Mouse (Mus musculus) heart, embryonic 14.5 days (tissue): ENCODE results near the gene Crocc. TPM values are rescaled to one million over a fixed set of nuclear protein-coding genes. Genes with fewer than 3 reads are reported as not detected.

Source experiments
- ATAC-seq: fragments of 200-750 bp; cut with Nextera tagmentation; 2 replicates; pipeline ENCODE4 v1.8.0; 2017; ENCODE audit warnings: low read depth, moderate TSS enrichment; ENCODE audit not compliant: insufficient number of reproducible peaks, insufficient read depth, low FRiP score
- H3K27ac ChIP-seq, 2 experiments: fragments of 200-500 bp in 1 of 2; fragments of 300-500 bp in 1 of 2; sonication (generic) in 1 of 2; replicated peaks in 1 of 2; 2 replicates each; pipeline ENCODE4 v1.5.1; 2012 to 2014; ENCODE audit warnings: low read depth in 2 of 2, low read length in 2 of 2, control low read depth in 1 of 2, mild to moderate bottlenecking in 1 of 2, mixed read lengths in 1 of 2; ENCODE audit not compliant: control insufficient read depth in 1 of 2, insufficient read depth in 1 of 2
- H3K27me3 ChIP-seq: fragments of 300-500 bp; sonication (generic); 2 replicates; pipeline ENCODE4 v1.6.1; 2014; ENCODE audit warnings: mild to moderate bottlenecking, low read length, control low read depth; ENCODE audit not compliant: control insufficient read depth, insufficient read depth
- H3K36me3 ChIP-seq: fragments of 300-500 bp; sonication (generic); 2 replicates; pipeline ENCODE4 v1.6.1; 2014; ENCODE audit warnings: mild to moderate bottlenecking, control low read depth, low read length, mixed read lengths; ENCODE audit not compliant: control insufficient read depth, insufficient read depth
- H3K4me1 ChIP-seq, 2 experiments: fragments of 200-500 bp in 1 of 2; fragments of 300-500 bp in 1 of 2; sonication (generic) in 1 of 2; 2 replicates each; pipeline ENCODE4 v1.6.1; 2012 to 2014; ENCODE audit warnings: low read length in 2 of 2, control low read depth in 1 of 2, mixed read lengths in 1 of 2; ENCODE audit not compliant: control insufficient read depth in 2 of 2, insufficient read depth in 2 of 2
- H3K4me2 ChIP-seq: fragments of 300-500 bp; sonication (generic); 2 replicates; pipeline ENCODE4 v1.6.1; 2014; ENCODE audit warnings: mild to moderate bottlenecking, low read length
- H3K4me3 ChIP-seq, 2 experiments: fragments of 200-500 bp in 1 of 2; fragments of 300-500 bp in 1 of 2; sonication (generic) in 1 of 2; 2 replicates each; pipeline ENCODE4 v1.5.1; 2012 to 2014; ENCODE audit warnings: low read length in 2 of 2, mild to moderate bottlenecking in 2 of 2, control low read depth in 1 of 2, low read depth in 1 of 2, moderate library complexity in 1 of 2; ENCODE audit not compliant: control insufficient read depth in 1 of 2, insufficient read depth in 1 of 2
- H3K9ac ChIP-seq: fragments of 300-500 bp; sonication (generic); 2 replicates; pipeline ENCODE4 v1.6.1; 2014; ENCODE audit warnings: mild to moderate bottlenecking, low read length
- H3K9me3 ChIP-seq: fragments of 300-500 bp; sonication (generic); 2 replicates; pipeline ENCODE4 v1.6.1; 2016; ENCODE audit warnings: low read length, control low read depth; ENCODE audit not compliant: control insufficient read depth
- WGBS: fragments of 180-500 bp; shearing (Covaris S2); extraction: QIAGEN DNeasy Blood & Tissue Kit; methylation state at CpG from one replicate; pipeline ENCODE4 v1.1.7; 2014; 5-methylcytosine and 5-hydroxymethylcytosine counted together
- polyA plus RNA-seq: library from polyadenylated mRNA; unstranded; fragments of >200 nt; fragmentation: Nextera tagmentation; extraction: Ambion mirVana; gene quantifications from 2 replicates; pipeline ENCODE4 v1.2.1, GENCODE M21; 2014

The Crocc gene
- polyA plus RNA-seq, 1 experiment from 2014 or later = 4.4 TPM

GRCm38 (mm10) chr4:141096710-141097109, 36.4 kb upstream of the Crocc start:
- H3K4me1 ChIP-seq = no peaks in the 10 kb centered on the region
- no peaks in the 10 kb centered on the region for H3K36me3 ChIP-seq
- H3K27me3 ChIP-seq = no peaks in the 10 kb centered on the region
- H3K4me2 ChIP-seq = no peak overlapping the region
- H3K27ac ChIP-seq = no peak overlapping the region
- H3K9me3 ChIP-seq = no peaks in the 10 kb centered on the region
- no peak overlapping the region for H3K9ac ChIP-seq
- ATAC-seq = no peak
- WGBS = 24% methylated on average over 9 of the region's 9 CpGs
- H3K4me3 ChIP-seq = no peak overlapping the region

- ATAC-seq = no peak
- H3K9me3 ChIP-seq = no peaks in the 10 kb centered on the region
- H3K4me3 ChIP-seq = no peak overlapping the region
- H3K27ac ChIP-seq = no peak overlapping the region
- H3K9ac ChIP-seq = no peak overlapping the region
- H3K27me3 ChIP-seq = no peaks in the 10 kb centered on the region
- H3K4me2 ChIP-seq = no peak overlapping the region
- 79% methylated on average over 10 of the region's 10 CpGs for WGBS
- no peaks in the 10 kb centered on the region for H3K36me3 ChIP-seq
- no peaks in the 10 kb centered on the region for H3K4me1 ChIP-seq
These were observed 34.7 kb upstream of the Crocc start for GRCm38 (mm10) chr4:141095016-141095415.

GRCm38 (mm10) chr4:141088714-141089113, 28.4 kb upstream of the Crocc start:
- Histone ChIP-seq H3K27ac (no peak overlapping the region), H3K9me3 (no peaks in the 10 kb centered on the region), H3K9ac (no peak overlapping the region), H3K4me1 (no peaks in the 10 kb centered on the region), H3K36me3 (no peaks in the 10 kb centered on the region), H3K4me3 (no peak overlapping the region), H3K27me3 (no peaks in the 10 kb centered on the region), H3K4me2 (no peak overlapping the region)
- 72% methylated on average over 9 of the region's 9 CpGs for WGBS
- no peak for ATAC-seq

- Histone ChIP-seq H3K9ac (no peak within 1 kb of the TSS), H3K36me3 (no peaks in the 10 kb centered on the region), H3K27ac (no peak within 1 kb of the TSS), H3K4me3 (no peak within 1 kb of the TSS), H3K27me3 (no peaks in the 10 kb centered on the region), H3K9me3 (no peaks in the 10 kb centered on the region), H3K4me2 (no peak within 1 kb of the TSS), H3K4me1 (no peaks in the 10 kb centered on the region)
- 82% methylated on average over 6 of the region's 6 CpGs for WGBS
- ATAC-seq = no peak
These were observed 27.7 kb upstream of the Crocc start, which contains the start of gene Spata21 for GRCm38 (mm10) chr4:141088033-141088432. Gene Spata21 (plus strand): TSS chr4:141088333.

- H3K27ac ChIP-seq = no peak overlapping the region
- no peaks in the 10 kb centered on the region for H3K9me3 ChIP-seq
- WGBS = 44% methylated on average over 10 of the region's 10 CpGs
- H3K4me1 ChIP-seq = no peaks in the 10 kb centered on the region
- ATAC-seq = peak; percentile 18; the same call in 1 of the 2 replicates
- no peak overlapping the region for H3K4me2 ChIP-seq
- H3K36me3 ChIP-seq = no peaks in the 10 kb centered on the region
- H3K9ac ChIP-seq = no peak overlapping the region
- no peak overlapping the region for H3K4me3 ChIP-seq
- H3K27me3 ChIP-seq = no peaks in the 10 kb centered on the region
These were observed 26.5 kb upstream of the Crocc start for GRCm38 (mm10) chr4:141086862-141087261.

- peaks cover 11% of the 10 kb centered on the region; the same call in 1 of the 2 replicates for H3K36me3 ChIP-seq
- no peak overlapping the region for H3K4me2 ChIP-seq
- 69% methylated on average over 18 of the region's 18 CpGs for WGBS
- peaks cover 12 to 27% of the 10 kb centered on the region in 2 experiments for H3K4me1 ChIP-seq
- no peaks in the 10 kb centered on the region for H3K27me3 ChIP-seq
- H3K9me3 ChIP-seq = no peaks in the 10 kb centered on the region
- no peak overlapping the region for H3K4me3 ChIP-seq
- ATAC-seq = no peak
- H3K9ac ChIP-seq = no peak overlapping the region
- H3K27ac ChIP-seq = no peak overlapping the region
These were observed 18.3 kb upstream of the Crocc start for GRCm38 (mm10) chr4:141078510-141079137.

GRCm38 (mm10) chr4:141077681-141078509, 17.5 kb upstream of the Crocc start, which contains the start of gene Necap2:
Gene Necap2 (minus strand): TSS chr4:141078357.
- WGBS = under 1% methylated on average over 67 of the region's 67 CpGs
- peak within 1 kb of the TSS; percentile 93 for H3K9ac ChIP-seq
- peaks cover 19 to 34% of the 10 kb centered on the region in 2 experiments for H3K4me1 ChIP-seq
- H3K9me3 ChIP-seq = no peaks in the 10 kb centered on the region
- peaks cover 18% of the 10 kb centered on the region for H3K36me3 ChIP-seq
- ATAC-seq = peak; percentile 89
- no peaks in the 10 kb centered on the region for H3K27me3 ChIP-seq
- H3K27ac ChIP-seq = peak within 1 kb of the TSS; percentile 29 to 52
- peak within 1 kb of the TSS; percentile 77 to 97 for H3K4me3 ChIP-seq
- H3K4me2 ChIP-seq = peak within 1 kb of the TSS; percentile 96
